Mouse (Mus musculus) gastrocnemius, postnatal 10 days (tissue): ENCODE results near the gene Ccpg1. TPM values are rescaled to one million over a fixed set of nuclear protein-coding genes. Genes with fewer than 3 reads are reported as not detected.

ENCODE experiments used
- DNase-seq: peaks from one replicate; pipeline ENCODE4 v3.0.0; 2021; ENCODE audit warnings: mixed read lengths
- microRNA-seq, 2 experiments: library from miRNA; unstranded; fragments of <30 nt; microRNA quantifications; one replicate each; pipeline ENCODE4 v1.2.0; 2021
- total RNA-seq, 2 experiments: library from RNA; stranded (reverse); gene quantifications; 2 replicates each; pipeline ENCODE4 v1.2.3; 2021

Gene Ccpg1
- total RNA-seq, 2 experiments from 2014 or later: 30.0 to 36.4 TPM

GRCm38 (mm10) chr9:73045711-73046110 lies 60.5 kb downstream of the Ccpg1 start:
- DNase-seq: no peak

- no peak for DNase-seq
Observed at GRCm38 (mm10) chr9:73047906-73048305, 62.7 kb downstream of the Ccpg1 start.

- no peak for DNase-seq
Observed at GRCm38 (mm10) chr9:73048927-73049326, 63.7 kb downstream of the Ccpg1 start.

GRCm38 (mm10) chr9:73049833-73050232 lies 64.6 kb downstream of the Ccpg1 start:
- DNase-seq: no peak

- no peak for DNase-seq
Observed at GRCm38 (mm10) chr9:73050606-73051005, 65.4 kb downstream of the Ccpg1 start.

- no peak for DNase-seq
Observed at GRCm38 (mm10) chr9:73055441-73055911, 70.2 kb downstream of the Ccpg1 start.

- DNase-seq: no peak
Observed at GRCm38 (mm10) chr9:73059224-73059623, 74.0 kb downstream of the Ccpg1 start.

GRCm38 (mm10) chr9:73063621-73064290 lies 78.5 kb downstream of the Ccpg1 start:
- DNase-seq: no peak

Small RNA genes lying within 50 kb of the gene (microRNA-seq; reads per million reads assigned to microRNA genes)
- 0 reads per million in 2 experiments for gene Gm27353

Other genes starting within 250 kb of the Ccpg1 start
- under 1 TPM; 0.49 to 0.95 TPM for gene Prtg, start 178.6 kb upstream of the Ccpg1 start, total RNA-seq
- gene Pygo1, start 59.8 kb upstream of the Ccpg1 start, total RNA-seq: 1 to 10 TPM; 5.0 to 5.3 TPM
- gene Dyx1c1, start 26.6 kb upstream of the Ccpg1 start, total RNA-seq: under 1 TPM; 0.47 to 0.59 TPM
- not detected for gene Gm44503, start 26.6 kb upstream of the Ccpg1 start, total RNA-seq
- gene Ccpg1os, start within 50 bp of the Ccpg1 start, total RNA-seq: 1 to 10 TPM; 5.1 to 5.2 TPM
- 1 to 10 TPM; 4.4 to 5.3 TPM for gene Pigb, start 54.9 kb downstream of the Ccpg1 start, total RNA-seq
- 1 to 10 TPM; 2.1 to 2.9 TPM for gene Rab27a, start 59.4 kb downstream of the Ccpg1 start, total RNA-seq
- gene Khdc3, start 116.4 kb downstream of the Ccpg1 start, total RNA-seq: not detected
- not detected for gene Gm20509, start 117.0 kb downstream of the Ccpg1 start, total RNA-seq
- 10 to 100 TPM; 42.0 to 43.2 TPM for gene Rsl24d1, start 128.0 kb downstream of the Ccpg1 start, total RNA-seq